Mouse (Mus musculus): ENCODE measurements around the gene Gm8271. TPM values are rescaled to one million over a fixed set of nuclear protein-coding genes. Genes with fewer than 3 reads are reported as not detected.
"Not testable (repeated sequence)": the region's sequence is repeated elsewhere in the genome, so short reads cannot be mapped to it uniquely, and the experiment has no call there.

Gene Gm8271
- polyA plus RNA-seq (2015; fragmentation: Nextera tagmentation; extraction: Ambion mirVana), result not detected in 2 replicates

DNA sequence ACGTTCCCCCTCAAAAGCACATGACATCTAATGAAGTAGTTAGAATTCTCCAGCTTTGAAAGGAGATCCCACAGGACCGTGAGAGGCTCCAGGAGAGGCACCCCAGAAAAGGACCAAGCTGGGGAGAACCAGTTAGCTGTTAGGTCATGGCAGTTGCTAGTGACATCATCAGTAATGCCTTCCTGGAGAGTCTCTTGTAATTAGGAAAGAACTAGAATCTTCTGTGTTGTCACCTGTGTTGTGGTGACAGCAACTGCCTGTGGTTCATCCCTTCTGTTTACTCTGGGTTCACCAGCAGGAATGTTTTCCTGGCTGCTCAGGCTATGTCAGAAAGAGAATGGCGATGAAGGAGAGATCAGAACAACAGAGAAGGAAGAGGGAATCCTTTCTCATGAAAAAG, at the start of gene Gm8271:
Gene Gm8271 (plus strand): TSS at position 301 of the 400 bp plus-strand sequence.
- H3K36me3 ChIP-seq (replicated peaks); H3K4me1 ChIP-seq (replicated peaks); H3K9me3 ChIP-seq (replicated peaks); H3K4me3 ChIP-seq (replicated peaks); H3K27me3 ChIP-seq; H3K4me2 ChIP-seq; ATAC-seq (ENCODE audit: insufficient read depth); H3K9ac ChIP-seq; H3K27ac ChIP-seq (replicated peaks): not testable (repeated sequence)
- no CpG with 5 or more reads among the region's 3 CpGs for WGBS (ENCODE audit: insufficient replicate concordance)

DNA sequence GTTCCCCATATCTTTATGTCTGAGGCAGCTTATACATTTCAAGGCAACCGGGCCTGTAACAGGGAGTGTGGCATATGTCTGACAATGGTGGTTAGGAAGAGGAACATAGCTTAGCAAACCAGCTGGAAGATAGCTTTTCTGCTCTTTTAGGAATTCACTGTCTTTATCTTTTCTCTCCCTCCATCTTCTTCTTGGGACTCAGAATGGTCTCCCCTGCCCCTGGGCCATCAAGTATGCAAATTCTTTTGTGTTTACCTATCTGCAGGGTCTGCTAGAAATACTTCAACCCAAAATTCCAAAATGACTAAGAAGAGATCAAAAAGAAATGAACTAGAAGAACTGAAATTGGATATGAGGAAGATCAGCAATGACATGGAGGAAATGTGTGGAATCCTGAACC, 21.4 kb upstream of the Gm8271 start, which contains the start of gene Gm3317:
Gene Gm3317 (plus strand): TSS at position 301 of the 400 bp plus-strand sequence.
- not testable (repeated sequence) for H3K4me1 ChIP-seq (replicated peaks); H3K9ac ChIP-seq; H3K9me3 ChIP-seq (replicated peaks); H3K36me3 ChIP-seq (replicated peaks); H3K27me3 ChIP-seq; H3K4me2 ChIP-seq; ATAC-seq (ENCODE audit: insufficient read depth); H3K4me3 ChIP-seq (replicated peaks); H3K27ac ChIP-seq (replicated peaks)
- WGBS (ENCODE audit: insufficient replicate concordance), result no CpG with 5 or more reads among the region's 1 CpGs

Other genes with a start within 250 kb of the Gm8271 start
- gene Gm8297, start 201.9 kb upstream of the Gm8271 start, polyA plus RNA-seq (2015; fragmentation: Nextera tagmentation; extraction: Ambion mirVana), result not detected in 2 replicates
- gene Gm3298, start 169.9 kb upstream of the Gm8271 start, polyA plus RNA-seq (2015; fragmentation: Nextera tagmentation; extraction: Ambion mirVana), result not detected in 2 replicates
- gene 4930555G01Rik, start 135.2 kb upstream of the Gm8271 start, polyA plus RNA-seq (2015; fragmentation: Nextera tagmentation; extraction: Ambion mirVana), result not detected in 2 replicates
- not detected in 2 replicates for gene Gm8281, start 114.8 kb upstream of the Gm8271 start, polyA plus RNA-seq (2015; fragmentation: Nextera tagmentation; extraction: Ambion mirVana)
- not detected in 2 replicates for gene Gm8279, start 54.3 kb upstream of the Gm8271 start, polyA plus RNA-seq (2015; fragmentation: Nextera tagmentation; extraction: Ambion mirVana)
- gene Gm3317, start 21.3 kb upstream of the Gm8271 start, polyA plus RNA-seq (2015; fragmentation: Nextera tagmentation; extraction: Ambion mirVana), result not detected in 2 replicates
- gene Gm3526, start 74.8 kb downstream of the Gm8271 start, polyA plus RNA-seq (2015; fragmentation: Nextera tagmentation; extraction: Ambion mirVana), result not detected in 2 replicates
- gene Gm3542, start 149.1 kb downstream of the Gm8271 start, polyA plus RNA-seq (2015; fragmentation: Nextera tagmentation; extraction: Ambion mirVana), result not detected in 2 replicates
- gene Gm3500, start 203.3 kb downstream of the Gm8271 start, polyA plus RNA-seq (2015; fragmentation: Nextera tagmentation; extraction: Ambion mirVana), result not detected in 2 replicates

Measured in liver, embryonic 15.5 days (tissue).